Mouse (Mus musculus) B cell, adult 2 months (primary cell): ENCODE measurements around the gene Rnf34.

Experiments
- DNase-seq, 2 experiments: peaks; one replicate each; pipeline ENCODE4 v3.0.0; 2022

Gene Rnf34

GRCm38 (mm10) chr5:122849521-122850318, at the start of gene Rnf34:
TSS of gene Rnf34 (plus strand) at chr5:122850048.
- peak; percentile 95 to 97 for DNase-seq

GRCm38 (mm10) chr5:122800345-122801010, 49.4 kb upstream of the Rnf34 start:
- DNase-seq = no peak

GRCm38 (mm10) chr5:122801684-122802083, 48.2 kb upstream of the Rnf34 start:
- DNase-seq = no peak

- no peak for DNase-seq
Measured at GRCm38 (mm10) chr5:122802706-122803105, 47.1 kb upstream of the Rnf34 start.

- peak; percentile 15 to 30 for DNase-seq
Measured at GRCm38 (mm10) chr5:122805503-122805902, 44.3 kb upstream of the Rnf34 start.

GRCm38 (mm10) chr5:122811364-122812079, 38.3 kb upstream of the Rnf34 start:
- peak; percentile 84 to 85 for DNase-seq

GRCm38 (mm10) chr5:122812699-122813098, 37.1 kb upstream of the Rnf34 start:
- DNase-seq = no peak

- DNase-seq = peak; percentile 94
Measured at GRCm38 (mm10) chr5:122820777-122821523, 28.9 kb upstream of the Rnf34 start, which contains the start of gene Anapc5. TSS of gene Anapc5 (minus strand) at chr5:122821339.

GRCm38 (mm10) chr5:122821524-122821885, 28.3 kb upstream of the Rnf34 start:
- DNase-seq = no peak

- DNase-seq = no peak
Measured at GRCm38 (mm10) chr5:122822441-122822840, 27.4 kb upstream of the Rnf34 start.

- peak in 1 of 2 experiments; percentile 6 for DNase-seq
Measured at GRCm38 (mm10) chr5:122823976-122824375, 25.9 kb upstream of the Rnf34 start.

- peak; percentile 8 to 12 for DNase-seq
Measured at GRCm38 (mm10) chr5:122824450-122824849, 25.4 kb upstream of the Rnf34 start.

- no peak for DNase-seq
Measured at GRCm38 (mm10) chr5:122825099-122825498, 24.7 kb upstream of the Rnf34 start.

GRCm38 (mm10) chr5:122832536-122832935, 17.3 kb upstream of the Rnf34 start:
- DNase-seq = peak in 1 of 2 experiments; percentile 35

GRCm38 (mm10) chr5:122832996-122833395, 16.9 kb upstream of the Rnf34 start:
- peak in 1 of 2 experiments; percentile 19 for DNase-seq

- DNase-seq = no peak
Measured at GRCm38 (mm10) chr5:122841126-122841525, 8.7 kb upstream of the Rnf34 start.

- no peak for DNase-seq
Measured at GRCm38 (mm10) chr5:122843799-122844198, 6.0 kb upstream of the Rnf34 start.

- DNase-seq = peak in 1 of 2 experiments; percentile 84
Measured at GRCm38 (mm10) chr5:122850319-122851002, 613 bp downstream of the Rnf34 start.

- no peak for DNase-seq
Measured at GRCm38 (mm10) chr5:122852611-122853010, 2.8 kb downstream of the Rnf34 start.

GRCm38 (mm10) chr5:122855858-122856257, 6.0 kb downstream of the Rnf34 start:
- DNase-seq = peak; percentile 27 to 33

GRCm38 (mm10) chr5:122863053-122863452, 13.2 kb downstream of the Rnf34 start:
- DNase-seq = no peak

GRCm38 (mm10) chr5:122872626-122873025, 22.8 kb downstream of the Rnf34 start:
- DNase-seq = no peak
